Mouse (Mus musculus) T-helper 17 cell (primary cell): ENCODE data around the gene Gna13.

Experiments
- in situ Hi-C, 2 experiments: fragments of 300-600 bp; cut with MboI, MseI; formaldehyde crosslinking; loops; 1 replicate in 1 of 2; 2 replicates in 1 of 2; pipeline ENCODE4 v1.15.1; 2025; ENCODE audit warnings: high pct_unique_total_duplicates in 2 of 2

The Gna13 gene

DNA sequence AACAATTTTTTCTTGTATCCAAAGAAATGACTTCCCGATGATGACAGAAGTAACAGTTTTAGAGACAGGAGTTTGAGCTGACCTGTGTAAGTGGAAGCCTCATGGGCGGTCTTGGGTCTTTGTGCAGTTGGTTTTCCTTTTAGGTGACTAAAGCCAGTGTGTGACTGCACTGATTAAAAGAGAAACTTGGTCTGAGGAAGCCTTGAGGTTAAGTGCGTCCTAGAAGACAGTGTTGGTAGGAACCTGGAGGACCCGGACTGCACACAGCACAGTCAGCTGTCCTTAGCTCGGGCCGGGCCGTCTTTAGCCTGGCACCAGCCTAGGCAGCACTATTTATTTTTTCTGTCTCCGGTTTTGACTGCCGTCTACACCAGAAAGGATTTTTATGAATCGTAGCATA, 2.2 kb downstream of the Gna13 start:
- in situ Hi-C loops, result loop anchor here (5.0 to 25.0 kb wide), 4 partner anchors 48 to 1928 kb away; no protein-coding TSS in a partner anchor

- in situ Hi-C loops, result loop anchor here (5.0 to 25.0 kb wide), 3 partner anchors 51 to 1929 kb away; no protein-coding TSS in a partner anchor
Observed at GRCm38 (mm10) chr11:109365818-109366217, 3.2 kb downstream of the Gna13 start.

DNA sequence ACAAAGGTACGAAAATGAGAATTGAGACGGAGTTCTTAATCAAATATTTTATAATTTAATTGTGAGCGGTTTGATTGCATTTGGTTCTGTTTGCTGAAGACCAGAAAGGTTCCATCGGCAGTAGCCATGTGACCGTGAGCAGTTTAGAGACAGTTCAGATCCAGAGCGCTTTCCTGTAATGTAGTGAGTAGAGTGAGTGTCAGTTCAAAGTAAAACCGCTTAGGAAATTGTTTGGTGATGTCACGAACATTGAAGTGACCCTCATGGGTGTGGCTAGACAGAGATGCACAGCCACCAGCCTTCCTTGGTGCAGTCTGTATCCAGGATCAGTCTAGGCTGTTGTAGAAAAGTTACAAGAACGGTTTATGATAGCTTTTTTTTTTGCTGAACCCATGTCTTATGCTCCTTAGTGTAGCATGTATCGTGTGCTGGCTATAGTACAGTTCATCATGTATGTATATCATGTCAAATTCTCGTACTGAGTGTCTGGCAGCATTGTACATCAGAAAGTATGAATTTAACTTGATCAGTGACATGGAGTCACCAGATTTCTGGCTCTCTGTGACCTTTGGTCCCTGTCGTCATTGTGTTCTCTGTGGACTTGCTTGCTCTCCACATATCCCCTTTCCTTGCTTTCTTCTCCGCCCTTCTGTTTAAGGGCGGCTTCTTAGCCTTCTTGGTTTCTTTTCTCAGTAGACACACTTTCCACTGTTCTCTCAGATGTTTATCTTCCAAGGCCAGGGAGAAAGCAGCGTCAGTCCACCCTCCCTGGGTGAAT, 4.4 kb downstream of the Gna13 start:
- in situ Hi-C loops, result loop anchor here (5.0 to 25.0 kb wide), 3 partner anchors 50 to 1930 kb away; no protein-coding TSS in a partner anchor

GRCm38 (mm10) chr11:109369026-109369637, 6.5 kb downstream of the Gna13 start:
- in situ Hi-C loops, result loop anchor here (5.0 to 25.0 kb wide), 3 partner anchors 48 to 1932 kb away; no protein-coding TSS in a partner anchor

- in situ Hi-C loops, result no loop called here
Observed at GRCm38 (mm10) chr11:109375412-109375811, 12.8 kb downstream of the Gna13 start.

GRCm38 (mm10) chr11:109376484-109377143, 14.0 kb downstream of the Gna13 start:
- in situ Hi-C loops, result no loop called here

DNA sequence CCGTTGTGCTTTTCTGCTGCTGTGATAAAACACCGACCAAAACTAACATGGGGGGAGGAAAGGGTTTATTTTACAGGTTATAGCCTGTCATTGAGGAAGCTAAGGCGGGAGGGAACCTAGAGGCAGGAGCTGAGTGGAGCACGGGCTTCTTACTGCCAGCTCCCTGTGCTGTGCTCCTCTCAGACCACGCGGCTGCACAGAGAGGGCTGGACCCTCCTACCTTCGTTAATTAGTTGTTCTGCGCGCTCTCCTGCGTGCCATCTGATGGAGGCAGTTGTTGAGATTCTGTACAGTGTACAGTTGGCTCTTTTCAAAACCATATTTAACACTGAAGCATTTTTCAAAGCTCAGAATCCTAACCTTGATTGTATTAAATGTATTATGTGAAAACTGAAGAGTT, 14.8 kb downstream of the Gna13 start:
- in situ Hi-C loops, result no loop called here

DNA sequence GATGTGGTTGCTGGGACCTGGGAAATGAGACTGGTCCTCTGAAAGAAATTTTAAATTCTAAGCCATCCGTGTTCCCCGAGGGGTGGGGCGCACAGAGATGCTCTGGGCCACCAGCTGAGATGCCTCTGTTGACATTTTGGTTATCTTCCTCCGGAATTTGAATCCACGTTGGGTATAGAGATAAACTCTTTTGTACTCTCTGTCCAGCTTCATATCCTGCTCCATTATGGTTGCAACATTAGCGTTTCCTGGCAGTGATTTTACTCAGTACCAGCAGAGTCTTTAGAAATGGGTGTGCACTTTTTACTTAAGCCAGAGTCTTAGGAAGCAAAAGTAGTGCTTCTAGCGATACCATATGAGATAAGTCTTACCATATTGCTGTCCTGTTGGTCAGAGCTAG, 15.4 kb downstream of the Gna13 start:
- in situ Hi-C loops, result no loop called here

- in situ Hi-C loops, result no loop called here
Observed at GRCm38 (mm10) chr11:109380662-109381061, 18.0 kb downstream of the Gna13 start.

DNA sequence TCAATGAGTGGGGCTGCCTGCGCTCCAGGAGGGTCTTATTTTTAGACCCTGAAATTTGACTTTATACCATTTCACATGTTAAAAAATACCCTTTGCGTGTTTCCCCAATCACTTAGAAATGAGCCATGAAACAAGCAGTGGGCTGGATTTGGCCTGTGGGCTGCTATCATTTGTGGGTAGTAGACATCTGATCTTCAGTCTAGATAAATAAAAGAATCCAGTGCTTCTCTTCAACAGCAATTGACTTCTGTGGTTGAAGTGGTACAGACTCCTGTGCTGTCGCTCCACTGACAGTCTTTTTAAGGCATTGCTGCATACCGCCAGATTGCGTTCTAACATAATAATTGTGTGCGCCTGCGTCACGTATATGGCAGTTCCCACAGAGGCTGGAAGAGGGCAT, 22.7 kb downstream of the Gna13 start:
- in situ Hi-C loops, result no loop called here

GRCm38 (mm10) chr11:109389046-109389445, 26.4 kb downstream of the Gna13 start:
- in situ Hi-C loops, result no loop called here

GRCm38 (mm10) chr11:109391200-109391599, 28.6 kb downstream of the Gna13 start:
- in situ Hi-C loops, result no loop called here

DNA sequence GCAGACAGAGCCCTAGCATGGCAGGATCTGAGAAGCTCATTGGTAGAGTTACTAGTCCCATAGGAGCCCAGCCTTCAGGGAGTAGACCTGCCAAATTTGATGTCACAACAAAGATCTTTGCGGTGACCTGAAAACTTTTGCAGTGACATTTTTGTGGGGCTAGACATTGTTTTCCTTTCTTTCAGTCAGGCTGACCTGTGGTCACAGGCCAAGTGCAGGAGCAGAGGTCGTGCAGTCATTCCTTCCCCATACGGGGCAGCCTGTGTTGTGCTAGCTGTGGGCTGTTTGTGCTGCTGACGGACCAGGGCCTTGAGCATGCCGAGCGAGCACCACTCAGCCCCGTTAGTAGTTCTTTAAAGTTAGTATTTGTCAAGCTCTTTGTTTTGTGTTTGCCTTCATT, 29.1 kb downstream of the Gna13 start:
- in situ Hi-C loops, result no loop called here

DNA sequence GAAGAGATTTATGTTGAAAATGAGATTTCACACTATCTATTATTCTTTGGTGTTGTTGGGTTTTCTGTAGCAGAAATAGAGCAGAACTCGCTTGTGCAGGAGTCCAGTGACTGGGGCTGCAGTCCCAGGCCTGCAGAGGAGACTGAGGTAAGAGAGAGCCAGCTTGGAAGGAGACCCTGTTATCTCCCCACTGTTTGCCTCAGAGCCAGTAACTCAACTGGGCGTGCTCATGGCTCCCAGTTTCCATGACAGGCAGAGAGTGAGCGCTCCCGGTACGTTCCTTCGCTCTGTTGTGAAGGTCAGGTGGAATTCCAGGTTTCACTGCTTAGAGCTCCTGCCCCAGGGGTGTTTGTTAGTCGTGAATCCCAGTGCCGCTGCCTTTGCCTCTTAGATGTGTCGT, 30.0 kb downstream of the Gna13 start:
- in situ Hi-C loops, result no loop called here

DNA sequence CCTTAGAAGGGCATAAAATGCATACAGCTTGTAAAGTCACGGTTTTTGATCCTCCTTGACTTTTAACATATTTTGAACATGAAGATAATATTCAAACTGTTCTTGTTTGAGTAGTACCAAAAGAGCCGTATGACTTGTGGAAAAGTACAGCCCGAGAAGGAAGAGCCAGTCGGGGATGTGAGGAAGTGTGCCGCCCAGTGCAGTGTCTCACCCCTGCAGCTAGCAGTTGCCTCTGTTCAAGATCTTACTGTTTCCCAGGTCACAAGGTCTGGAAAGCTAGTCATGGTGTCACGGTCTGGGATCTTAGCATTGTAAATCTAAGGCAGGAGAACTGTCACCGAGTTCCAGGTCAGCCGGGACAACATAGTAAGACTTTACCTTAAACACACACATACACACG, 32.1 kb downstream of the Gna13 start:
- in situ Hi-C loops, result no loop called here

DNA sequence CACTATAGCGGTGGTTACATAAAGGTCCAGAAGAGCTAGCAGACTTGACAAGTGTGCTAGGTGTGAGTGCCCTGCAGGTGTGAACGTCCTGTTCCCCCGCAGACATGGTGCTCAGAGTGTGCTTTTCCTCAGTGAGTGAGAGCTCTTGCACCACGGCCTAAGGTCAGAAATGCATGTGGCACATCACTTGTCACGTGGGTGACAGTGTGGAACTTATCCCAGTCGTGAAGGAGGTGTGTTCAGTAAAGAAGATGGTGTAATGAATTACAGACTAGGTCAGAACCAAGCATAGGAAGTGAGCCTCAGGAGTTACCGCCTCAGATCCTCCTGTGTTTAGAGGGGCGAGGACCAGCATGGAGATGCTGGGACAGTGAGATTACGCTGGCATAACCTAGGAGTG, 32.7 kb downstream of the Gna13 start:
- in situ Hi-C loops, result no loop called here

DNA sequence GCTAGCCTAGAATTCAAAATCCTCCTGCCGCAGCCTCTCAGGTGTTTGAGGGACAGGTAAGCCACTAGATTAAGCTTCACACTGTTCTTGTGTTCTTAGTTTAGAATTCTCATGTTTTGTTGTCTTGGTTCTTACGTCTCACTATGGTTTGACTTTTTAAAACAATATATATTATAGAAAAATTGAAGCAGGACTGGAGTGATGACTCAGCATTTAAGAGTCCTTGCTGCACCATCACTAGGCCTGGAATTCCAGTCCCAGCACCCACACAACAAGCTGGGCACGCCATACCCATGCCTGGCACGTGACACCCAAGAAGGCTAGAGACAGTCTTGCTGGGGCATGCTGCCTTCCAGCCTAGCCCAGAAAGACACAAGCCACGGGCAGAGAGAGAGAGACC, 43.8 kb downstream of the Gna13 start:
- in situ Hi-C loops, result no loop called here

- in situ Hi-C loops, result no loop called here
Observed at GRCm38 (mm10) chr11:109410197-109410980, 47.8 kb downstream of the Gna13 start.

DNA sequence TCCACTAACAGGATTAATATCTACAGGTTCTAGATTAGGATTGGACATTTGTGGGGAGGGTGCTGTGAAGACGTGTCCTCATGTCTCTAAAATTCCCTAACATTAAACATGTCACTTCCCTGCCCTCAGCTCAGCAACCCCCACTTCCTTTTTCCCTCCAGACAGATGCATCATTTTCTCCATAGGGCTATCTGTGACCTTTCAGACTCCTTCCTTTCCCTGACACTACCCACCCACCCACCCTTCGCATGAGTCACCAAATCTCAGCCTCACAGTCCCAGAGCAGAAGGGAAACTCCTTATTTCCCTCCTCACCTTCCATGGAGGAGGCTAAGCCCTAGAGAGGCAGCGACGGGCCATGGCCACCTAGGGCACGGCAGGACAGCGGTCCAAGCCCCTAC, 51.0 kb downstream of the Gna13 start, which contains the start of gene 9930022D16Rik:
Gene 9930022D16Rik, plus strand, starts transcription at position 301 of the 400 bp plus-strand sequence.
- in situ Hi-C loops, result no loop called here

DNA sequence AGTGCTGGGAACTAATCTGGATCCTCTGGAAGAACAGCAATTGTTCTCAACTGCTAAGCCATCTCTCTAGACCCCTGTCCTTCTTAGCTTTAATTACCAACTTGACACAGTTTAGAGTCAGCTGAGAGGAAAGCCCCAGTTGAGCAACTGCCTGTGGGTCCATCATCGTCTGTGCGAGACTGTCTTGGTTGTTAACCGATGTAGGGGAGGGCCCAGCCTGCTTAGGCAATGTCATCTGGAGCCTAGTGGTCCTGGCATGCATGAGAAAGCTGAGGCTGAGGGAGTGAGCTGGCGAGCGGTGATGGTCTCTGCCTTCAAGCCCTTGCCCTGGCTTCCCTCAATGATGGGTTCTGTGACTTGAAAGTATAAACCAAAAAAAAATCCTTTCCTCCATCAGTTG, 52.2 kb downstream of the Gna13 start:
- in situ Hi-C loops, result loop anchor here in 1 of 2 experiments (5.0 kb wide), 1 partner anchor 48 kb away; no protein-coding TSS in a partner anchor

GRCm38 (mm10) chr11:109416709-109417420, 54.2 kb downstream of the Gna13 start:
- in situ Hi-C loops, result loop anchor here in 1 of 2 experiments (5.0 kb wide), 1 partner anchor 50 kb away; no protein-coding TSS in a partner anchor
